Mouse (Mus musculus): ENCODE results near the gene Ffar2. TPM values are rescaled to one million over a fixed set of nuclear protein-coding genes. Genes with fewer than 3 reads are reported as not detected.

Ffar2 gene
- polyA plus RNA-seq, 1 experiment: 0.09 TPM

- Histone ChIP-seq H3K27ac (ENCODE audit: control insufficient read depth, insufficient read depth, low read depth, low read length) (no peak overlapping the region), H3K27me3 (ENCODE audit: control insufficient read depth, insufficient read depth, low read length) (no peaks in the 10 kb centered on the region), H3K36me3 (ENCODE audit: control insufficient read depth, insufficient read depth, low read length) (no peaks in the 10 kb centered on the region), H3K4me3 (ENCODE audit: control insufficient read depth, low read depth, low read length) (no peak overlapping the region), H3K4me1 (ENCODE audit: control insufficient read depth, insufficient read depth, low read length) (no peaks in the 10 kb centered on the region; the same call in 1 of the 2 replicates)
- TF ChIP-seq CTCF (IDR thresholded peaks at IDR 0.05; ENCODE audit: control insufficient read depth, insufficient read depth, insufficient replicate concordance, low read depth, low read length) (no peak), POLR2A (IDR thresholded peaks at IDR 0.05; ENCODE audit: control insufficient read depth, low read depth, low read length) (no peak)
Observed at GRCm38 (mm10) chr7:30777081-30777579, 46.4 kb downstream of the Ffar2 start.

GRCm38 (mm10) chr7:30776104-30776503 is 47.5 kb downstream of the Ffar2 start:
- Histone ChIP-seq H3K36me3 (ENCODE audit: control insufficient read depth, insufficient read depth, low read length) (no peaks in the 10 kb centered on the region), H3K4me3 (ENCODE audit: control insufficient read depth, low read depth, low read length) (no peak overlapping the region), H3K27me3 (ENCODE audit: control insufficient read depth, insufficient read depth, low read length) (no peaks in the 10 kb centered on the region), H3K4me1 (ENCODE audit: control insufficient read depth, insufficient read depth, low read length) (no peaks in the 10 kb centered on the region; the same call in 1 of the 2 replicates), H3K27ac (ENCODE audit: control insufficient read depth, insufficient read depth, low read depth, low read length) (no peak overlapping the region)
- TF ChIP-seq POLR2A (IDR thresholded peaks at IDR 0.05; ENCODE audit: control insufficient read depth, low read depth, low read length) (no peak), CTCF (IDR thresholded peaks at IDR 0.05; ENCODE audit: control insufficient read depth, insufficient read depth, insufficient replicate concordance, low read depth, low read length) (no peak)

GRCm38 (mm10) chr7:30769236-30769635 is 54.3 kb downstream of the Ffar2 start:
- H3K36me3 ChIP-seq (ENCODE audit: control insufficient read depth, insufficient read depth, low read length): no peaks in the 10 kb centered on the region
- H3K4me3 ChIP-seq (ENCODE audit: control insufficient read depth, low read depth, low read length): no peak overlapping the region
- H3K27ac ChIP-seq (ENCODE audit: control insufficient read depth, insufficient read depth, low read depth, low read length): no peak overlapping the region; the same call in 1 of the 2 replicates
- peaks cover 7% of the 10 kb centered on the region for H3K4me1 ChIP-seq (ENCODE audit: control insufficient read depth, insufficient read depth, low read length)
- no peaks in the 10 kb centered on the region for H3K27me3 ChIP-seq (ENCODE audit: control insufficient read depth, insufficient read depth, low read length)
- TF ChIP-seq POLR2A (IDR thresholded peaks at IDR 0.05; ENCODE audit: control insufficient read depth, low read depth, low read length): no peak

Other genes with a start within 250 kb of the Ffar2 start
- 56.1 and 61.0 TPM in 2 replicates for gene Kmt2b, start 235.0 kb downstream of the Ffar2 start, polyA plus RNA-seq (2012; rRNA removed)
- 180 and 203 TPM in 2 replicates for gene Zbtb32, start 224.9 kb downstream of the Ffar2 start, polyA plus RNA-seq (2012; rRNA removed)
- 6.5 TPM in 2 replicates for gene Upk1a, start 210.9 kb downstream of the Ffar2 start, polyA plus RNA-seq (2012; rRNA removed)
- gene Cox6b1, start 197.6 kb downstream of the Ffar2 start, polyA plus RNA-seq (2012; rRNA removed): 51.8 and 74.9 TPM in 2 replicates
- gene Etv2, start 187.9 kb downstream of the Ffar2 start, polyA plus RNA-seq (2012; rRNA removed): 7.9 and 8.4 TPM in 2 replicates
- gene Rbm42, start 173.5 kb downstream of the Ffar2 start, polyA plus RNA-seq (2012; rRNA removed): 27.1 and 33.0 TPM in 2 replicates
- 21.1 and 22.4 TPM in 2 replicates for gene Haus5, start 158.8 kb downstream of the Ffar2 start, polyA plus RNA-seq (2012; rRNA removed)
- gene Pmis2, start 152.2 kb downstream of the Ffar2 start, polyA plus RNA-seq (2012; rRNA removed): 142 and 177 TPM in 2 replicates
- gene 2200002J24Rik, start 124.8 kb downstream of the Ffar2 start, polyA plus RNA-seq (2012; rRNA removed): 88.8 and 103 TPM in 2 replicates
- 2.7 TPM in 2 replicates for gene Atp4a, start 111.6 kb downstream of the Ffar2 start, polyA plus RNA-seq (2012; rRNA removed)
- gene Tmem147, start 94.2 kb downstream of the Ffar2 start, polyA plus RNA-seq (2012; rRNA removed): 161 and 171 TPM in 2 replicates
- gene Gapdhs, start 80.1 kb downstream of the Ffar2 start, polyA plus RNA-seq (2012; rRNA removed): 4,298 and 4,420 TPM in 2 replicates
- gene Sbsn, start 72.3 kb downstream of the Ffar2 start, polyA plus RNA-seq (2012; rRNA removed): 4.6 and 4.7 TPM in 2 replicates
- 7.1 and 9.2 TPM in 2 replicates for gene Dmkn, start 60.0 kb downstream of the Ffar2 start, polyA plus RNA-seq (2012; rRNA removed)
- 0.41 TPM in 1 of 2 replicates, not detected in the other for gene Krtdap, start 35.9 kb downstream of the Ffar2 start, polyA plus RNA-seq (2012; rRNA removed)
- not detected in 2 replicates for gene Ffar3, start 32.4 kb upstream of the Ffar2 start, polyA plus RNA-seq (2012; rRNA removed)
- gene Ffar1, start 37.8 kb upstream of the Ffar2 start, polyA plus RNA-seq (2012; rRNA removed): 0.55 and 0.62 TPM in 2 replicates
- 0.08 and 0.41 TPM in 2 replicates for gene Cd22, start 56.6 kb upstream of the Ffar2 start, polyA plus RNA-seq (2012; rRNA removed)
- 18.2 and 21.3 TPM in 2 replicates for gene Mag, start 91.1 kb upstream of the Ffar2 start, polyA plus RNA-seq (2012; rRNA removed)
- gene Hamp2, start 100.9 kb upstream of the Ffar2 start, polyA plus RNA-seq (2012; rRNA removed): 0.38 and 1.5 TPM in 2 replicates
- not detected in 2 replicates for gene Hamp, start 120.3 kb upstream of the Ffar2 start, polyA plus RNA-seq (2012; rRNA removed)
- gene Usf2, start 133.0 kb upstream of the Ffar2 start, polyA plus RNA-seq (2012; rRNA removed): 27.0 and 31.3 TPM in 2 replicates
- 24.4 and 30.2 TPM in 2 replicates for gene Lsr, start 149.7 kb upstream of the Ffar2 start, polyA plus RNA-seq (2012; rRNA removed)
- gene Fam187b, start 150.0 kb upstream of the Ffar2 start, polyA plus RNA-seq (2012; rRNA removed): 524 and 525 TPM in 2 replicates
- 8.3 and 12.1 TPM in 2 replicates for gene Fxyd5, start 218.7 kb upstream of the Ffar2 start, polyA plus RNA-seq (2012; rRNA removed)
- 1.3 and 1.6 TPM in 2 replicates for gene Fxyd7, start 227.7 kb upstream of the Ffar2 start, polyA plus RNA-seq (2012; rRNA removed)
- 94.7 and 104 TPM in 2 replicates for gene Fxyd1, start 233.4 kb upstream of the Ffar2 start, polyA plus RNA-seq (2012; rRNA removed)
- gene Lgi4, start 235.6 kb upstream of the Ffar2 start, polyA plus RNA-seq (2012; rRNA removed): 2.0 TPM in 2 replicates

All from testis, adult 2 months (tissue).